Mouse (Mus musculus): ENCODE data around the gene Slc35d2. TPM values are rescaled to one million over a fixed set of nuclear protein-coding genes. Genes with fewer than 3 reads are reported as not detected.
"Not testable (repeated sequence)": the region's sequence is repeated elsewhere in the genome, so short reads cannot be mapped to it uniquely, and the experiment has no call there.

Slc35d2 gene
- total RNA-seq, 2 experiments from 2014 or later = 2.1 to 2.5 TPM

- no peak for DNase-seq
These were observed 53.1 kb downstream of the Slc35d2 start for GRCm38 (mm10) chr13:64076074-64076473.

GRCm38 (mm10) chr13:64066653-64067052 is 62.5 kb downstream of the Slc35d2 start:
- DNase-seq = no peak
- intact Hi-C loops (cut with DNase I) = no loop called here

More at GRCm38 (mm10) chr13:64076074-64076473, 53.1 kb downstream of the Slc35d2 start:
- intact Hi-C loops (cut with DNase I) = no loop called here

GRCm38 (mm10) chr13:64064276-64064675 is 64.9 kb downstream of the Slc35d2 start:
- DNase-seq = no peak
- intact Hi-C loops (cut with DNase I) = no loop called here

GRCm38 (mm10) chr13:64060935-64061506 is 68.1 kb downstream of the Slc35d2 start:
- DNase-seq = no peak
- intact Hi-C loops (cut with DNase I) = no loop called here

GRCm38 (mm10) chr13:64053959-64054358 is 75.2 kb downstream of the Slc35d2 start:
- intact Hi-C loops (cut with DNase I) = no loop called here
- no peak for DNase-seq

GRCm38 (mm10) chr13:64052281-64052680 is 76.9 kb downstream of the Slc35d2 start:
- intact Hi-C loops (cut with DNase I); DNase-seq: not testable (repeated sequence)

GRCm38 (mm10) chr13:64050895-64051294 is 78.3 kb downstream of the Slc35d2 start:
- intact Hi-C loops (cut with DNase I) = loop anchor here (2.0 kb wide), 1 partner anchor 42 kb away; no protein-coding TSS in a partner anchor

GRCm38 (mm10) chr13:64049535-64049934 is 79.6 kb downstream of the Slc35d2 start:
- DNase-seq = no peak
- intact Hi-C loops (cut with DNase I) = no loop called here

More at GRCm38 (mm10) chr13:64050895-64051294, 78.3 kb downstream of the Slc35d2 start:
- no peak for DNase-seq

- intact Hi-C loops (cut with DNase I) = no loop called here
These were observed 80.7 kb downstream of the Slc35d2 start for GRCm38 (mm10) chr13:64048467-64048866.

More at GRCm38 (mm10) chr13:64048467-64048866, 80.7 kb downstream of the Slc35d2 start:
- no peak for DNase-seq

Other genes with a start within 250 kb of the Slc35d2 start
- gene Hsd17b3, start 40.1 kb downstream of the Slc35d2 start, total RNA-seq (2021) = not detected
- gene Zfp367, start 23.8 kb upstream of the Slc35d2 start, total RNA-seq (2021) = 10 to 100 TPM; 20.9 to 22.8 TPM
- gene Habp4, start 32.5 kb upstream of the Slc35d2 start, total RNA-seq (2021) = 10 to 100 TPM; 48.7 to 51.1 TPM
- 1 to 10 TPM; 8.2 to 9.0 TPM for gene Cdc14b, start 145.9 kb upstream of the Slc35d2 start, total RNA-seq (2021)
- 10 to 100 TPM; 65.5 to 68.2 TPM for gene Aaed1, start 183.3 kb upstream of the Slc35d2 start, total RNA-seq (2021)
- gene Ctsl, start 241.5 kb upstream of the Slc35d2 start, total RNA-seq (2021) = 100 to 1,000 TPM; 280 to 282 TPM

All from heart, postnatal 36 days (tissue).